Mouse (Mus musculus) kidney, adult 2 months (tissue): ENCODE data around the gene Zbtb45.

ENCODE experiments used
- CTCF ChIP-seq: fragments of 200-500 bp; conservative IDR thresholded peaks from 2 replicates; pipeline ENCODE4 v1.5.1; 2011; ENCODE audit warnings: low read depth, mild to moderate bottlenecking, control low read depth, low read length, moderate library complexity, mixed read lengths; ENCODE audit not compliant: insufficient read depth, insufficient read length
- POLR2A ChIP-seq: fragments of 200-500 bp; IDR thresholded peaks from one replicate; pipeline ENCODE4 v1.6.1; 2011; ENCODE audit warnings: low read depth, low read length, control low read depth

GRCm38 (mm10) chr7:13037366-13037765 lies 27.5 kb upstream of the Zbtb45 start:
- TF ChIP-seq CTCF (no peak), POLR2A (no peak)
